Mouse (Mus musculus) kidney, postnatal 10 days (tissue): Measurements from ENCODE around the gene Rnf25.

ENCODE experiments used
- DNase-seq: peaks from one replicate; pipeline ENCODE4 v3.0.0; 2021; ENCODE audit warnings: mixed read lengths

Rnf25 gene

DNA sequence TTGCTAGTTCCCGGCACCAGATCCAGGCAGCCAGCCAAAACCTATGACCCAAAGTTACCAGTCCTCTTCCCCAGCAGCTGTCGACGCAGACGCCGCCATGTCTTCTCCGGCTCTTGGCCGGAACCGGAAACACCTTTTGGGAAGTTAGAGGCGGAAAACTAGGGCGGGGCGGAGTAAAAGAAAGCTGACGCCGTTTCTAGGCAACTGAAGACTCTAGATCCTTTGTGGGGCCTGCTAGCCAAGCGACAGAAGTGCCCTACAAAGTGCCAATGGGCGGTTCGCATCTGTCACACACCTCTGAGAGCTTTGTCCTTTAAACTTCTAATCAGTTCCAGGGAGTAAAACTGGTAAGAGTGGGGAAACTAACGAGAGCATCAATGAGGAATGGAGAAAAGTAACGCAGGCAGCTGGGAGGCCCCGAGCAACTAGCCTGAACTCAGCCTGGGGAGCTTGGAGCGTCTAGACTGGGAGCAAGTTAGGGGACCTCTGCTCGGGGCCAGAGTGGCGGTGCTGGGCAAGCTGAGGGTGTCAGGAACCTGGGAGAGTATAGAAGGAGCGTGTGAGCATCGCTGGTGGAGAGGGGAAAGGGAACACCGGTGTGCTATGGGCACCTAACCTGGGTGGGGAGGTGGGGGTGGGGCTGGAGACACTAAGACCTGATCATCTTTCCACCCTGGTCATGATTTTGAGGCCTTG is at the start of gene Rnf25, which contains the start of gene Stk36:
Gene Rnf25 (minus strand): TSS at position 131 of the 696 bp plus-strand sequence.
Gene Stk36 (plus strand): TSS at position 179 of the 696 bp plus-strand sequence.
- DNase-seq: peak; percentile 90

DNA sequence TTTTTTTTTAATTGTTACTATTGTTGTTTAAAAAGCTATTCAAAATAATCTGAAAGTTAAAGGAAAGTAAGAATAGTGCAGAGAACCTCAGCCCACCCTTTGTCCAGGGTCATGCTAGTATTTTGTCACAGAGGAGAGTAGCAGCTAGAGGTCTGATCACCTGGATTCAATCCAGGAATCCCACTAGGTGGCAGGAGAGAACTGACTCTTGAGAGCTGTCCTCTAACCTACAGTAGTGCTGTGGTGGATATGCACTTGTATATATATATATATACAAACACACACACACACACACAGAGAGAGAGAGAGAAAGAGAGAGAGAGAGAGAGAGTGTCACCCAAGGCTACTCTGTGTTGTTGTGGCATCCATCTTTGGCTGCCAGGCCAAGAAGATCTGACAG is 42.7 kb upstream of the Rnf25 start:
- peak; percentile 32 for DNase-seq

DNA sequence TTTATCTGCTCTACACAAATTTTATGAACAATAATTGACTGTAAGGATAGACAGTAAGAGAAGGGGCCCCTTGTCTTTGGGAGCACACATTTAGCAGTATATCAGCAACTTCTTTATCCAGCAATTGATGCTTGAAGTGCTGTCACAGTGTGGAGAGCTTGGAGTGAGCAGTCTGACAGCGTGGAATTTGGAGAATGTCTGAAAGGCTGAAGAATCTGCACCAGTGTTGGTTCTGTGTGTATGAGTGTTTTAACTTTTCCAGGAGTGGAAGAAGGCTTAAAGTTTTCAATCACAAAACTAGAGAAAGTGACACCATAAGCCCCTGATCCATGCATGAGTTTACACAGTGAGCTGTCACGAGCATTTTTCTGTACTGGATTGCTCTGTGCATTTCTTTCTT is 42.3 kb upstream of the Rnf25 start:
- no peak for DNase-seq

DNA sequence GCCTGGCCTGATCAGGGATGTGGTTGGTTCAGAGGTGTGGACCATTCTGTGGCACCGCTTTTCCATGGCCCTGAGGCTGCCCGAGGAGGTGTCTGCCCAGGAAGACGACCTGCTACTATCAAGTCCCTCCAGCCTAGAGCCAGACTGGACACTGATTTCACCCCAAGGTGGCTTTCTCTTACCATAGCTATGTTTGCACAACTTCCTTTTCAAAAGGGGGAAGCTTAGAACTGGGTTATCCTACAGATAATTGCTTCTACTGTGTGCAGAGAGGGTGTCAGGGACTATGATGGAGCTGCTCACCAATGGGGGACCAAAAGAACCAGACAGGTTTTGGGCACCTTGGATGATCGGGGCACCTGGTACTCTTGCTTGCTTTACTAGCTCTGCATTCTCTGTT is 31.5 kb upstream of the Rnf25 start:
- no peak for DNase-seq

DNA sequence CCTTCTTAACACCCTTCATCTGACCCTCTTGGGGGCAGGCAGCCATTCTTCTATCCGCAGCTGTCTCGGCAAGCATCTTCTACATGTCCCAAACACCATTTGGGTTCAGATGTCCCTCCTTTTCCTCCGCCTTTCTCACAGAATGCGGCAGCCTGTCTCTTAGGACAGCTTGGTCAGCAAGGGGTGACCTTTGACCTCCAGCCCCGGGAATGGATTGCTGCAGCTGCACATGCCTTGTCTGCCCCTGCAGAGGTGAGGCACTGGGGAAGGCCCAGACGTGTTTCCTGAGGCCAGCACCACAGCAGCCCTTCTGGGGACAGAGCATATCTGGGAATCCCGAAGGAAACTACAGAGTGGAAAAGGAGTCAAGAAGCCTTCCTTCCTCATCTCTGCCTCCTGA is 26.8 kb upstream of the Rnf25 start:
- peak; percentile 24 for DNase-seq

DNA sequence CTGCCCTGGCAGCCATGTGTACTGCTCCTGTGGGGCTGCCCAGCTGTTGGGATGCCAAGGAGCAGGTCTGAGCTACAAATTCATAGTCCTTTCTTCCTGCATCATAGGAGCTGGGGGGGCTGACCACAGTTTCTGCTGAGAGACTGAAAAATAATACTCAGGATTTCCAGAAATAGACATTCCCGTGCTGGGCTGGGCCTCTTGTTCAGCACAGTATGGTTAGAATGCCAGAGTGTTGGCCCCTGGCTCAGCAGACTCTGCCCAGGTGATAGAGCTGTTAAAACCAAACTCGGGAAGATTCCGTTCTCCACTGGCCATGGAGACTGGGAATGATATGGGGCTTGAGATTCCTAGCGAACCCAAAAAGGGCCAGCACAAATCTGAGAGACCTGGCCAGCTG is 24.9 kb upstream of the Rnf25 start:
- DNase-seq: no peak

DNA sequence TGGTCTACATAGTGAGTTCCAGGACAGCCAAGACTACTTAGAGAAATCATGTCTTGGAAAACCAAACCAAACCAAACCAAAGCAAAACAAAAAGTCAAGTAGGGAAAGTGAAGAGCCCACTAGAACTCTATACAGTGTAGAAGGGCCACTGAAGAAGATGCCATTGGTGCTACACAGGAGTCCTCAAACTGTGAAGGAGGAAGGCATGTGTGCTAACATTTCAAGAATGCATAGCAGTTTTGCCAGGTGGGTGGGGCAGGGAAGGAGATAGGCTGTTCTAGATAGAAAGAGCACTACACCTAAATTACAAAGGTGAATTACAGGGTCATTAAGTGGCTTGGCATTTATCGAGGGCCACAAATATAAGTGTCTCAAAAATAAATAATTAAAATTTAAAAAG is 23.0 kb upstream of the Rnf25 start:
- no peak for DNase-seq

DNA sequence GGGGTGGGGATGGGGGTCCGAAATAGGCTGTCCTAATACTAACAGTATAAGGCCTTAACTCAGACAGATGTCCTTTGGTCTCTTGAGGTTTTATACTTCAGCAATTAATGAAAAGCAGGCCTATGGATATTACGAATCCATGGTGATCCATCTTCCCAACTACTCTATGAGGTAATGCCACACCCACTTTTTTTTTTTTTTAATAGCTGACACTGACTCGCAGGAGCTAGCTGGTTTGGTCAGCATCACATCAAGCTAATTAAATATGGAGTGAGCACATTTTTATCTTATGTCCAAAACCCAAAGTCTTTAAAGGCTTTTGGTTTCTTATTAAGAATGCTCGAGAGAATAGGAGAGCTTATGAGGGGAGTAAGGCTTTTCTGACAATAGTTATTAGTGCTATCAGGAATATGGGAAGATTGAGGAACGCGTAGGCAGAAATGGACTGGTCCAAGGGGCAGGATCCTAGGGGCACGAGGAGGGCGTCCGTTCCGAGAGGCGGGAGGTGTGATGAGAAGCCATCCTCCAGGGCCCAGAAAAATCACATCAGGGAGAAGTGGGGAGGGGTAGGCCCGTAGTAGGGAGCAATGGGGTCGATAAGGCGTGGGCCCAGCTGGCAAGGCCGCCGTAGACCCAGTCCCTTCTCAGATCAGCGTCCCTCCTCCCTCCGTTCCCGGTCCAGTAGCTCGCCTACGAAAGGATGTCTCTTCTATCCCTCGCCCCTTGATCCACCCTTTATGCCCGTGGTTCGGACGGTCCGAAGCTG is 513 bp downstream of the Rnf25 start:
- no peak for DNase-seq

DNA sequence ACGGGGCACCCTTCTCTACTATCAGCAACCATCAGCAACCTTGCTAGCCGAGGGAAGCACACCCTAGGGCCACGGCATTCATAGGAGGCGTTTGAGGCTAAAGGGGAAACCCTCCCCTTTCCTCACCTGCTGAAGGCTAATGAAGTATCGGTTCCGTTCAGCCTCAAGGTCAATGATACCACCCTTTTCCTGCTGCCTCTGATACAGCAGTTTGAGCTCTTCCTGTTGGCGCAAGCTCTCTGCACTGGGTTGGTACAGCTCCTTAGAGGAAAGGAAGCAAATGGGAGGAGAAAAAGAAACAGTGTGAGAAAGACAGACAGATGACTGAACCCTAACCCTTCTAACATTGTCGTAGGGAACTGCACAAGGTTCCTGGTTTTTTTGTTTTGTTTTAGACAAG is 6.8 kb downstream of the Rnf25 start:
- DNase-seq: no peak

DNA sequence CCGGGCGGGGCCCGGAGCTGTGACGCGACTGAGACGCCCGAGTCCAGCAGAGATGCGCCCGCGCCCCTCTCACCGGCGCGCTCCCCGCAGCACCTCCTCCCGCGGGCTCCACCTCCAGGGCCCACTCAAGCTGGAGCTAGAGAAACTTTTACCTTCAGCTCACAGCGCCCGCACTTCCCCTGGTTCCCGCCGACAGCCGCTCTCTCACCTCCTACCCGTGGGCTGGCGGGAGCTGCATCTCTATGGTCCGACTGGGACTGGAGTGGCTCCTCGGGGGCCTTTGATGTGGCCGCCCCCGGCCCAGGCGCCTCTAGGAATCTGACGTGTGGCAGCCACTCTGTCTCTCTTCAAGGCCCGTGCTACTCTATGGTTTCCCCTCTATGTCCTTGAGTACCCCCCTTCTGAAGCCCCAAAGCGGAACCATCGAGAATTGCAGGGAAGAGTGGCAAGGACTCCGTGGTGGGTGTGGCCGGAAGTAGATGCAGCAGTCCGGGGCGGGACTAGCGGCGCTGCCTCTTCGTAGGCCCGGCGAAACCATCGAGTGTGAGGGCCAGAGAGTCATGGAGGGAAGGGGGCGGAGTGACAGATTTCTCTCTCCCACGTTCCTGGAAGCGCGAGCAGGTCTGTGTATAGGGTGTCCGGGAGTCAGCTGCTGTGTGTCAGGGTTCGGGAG is 13.3 kb downstream of the Rnf25 start, which contains the start of the genes Zfp142 and Bcs1l:
Gene Zfp142 (minus strand): TSS at position 474 of the 673 bp plus-strand sequence.
Gene Bcs1l (plus strand): TSS at position 517 of the 673 bp plus-strand sequence.
- peak; percentile 99 for DNase-seq

DNA sequence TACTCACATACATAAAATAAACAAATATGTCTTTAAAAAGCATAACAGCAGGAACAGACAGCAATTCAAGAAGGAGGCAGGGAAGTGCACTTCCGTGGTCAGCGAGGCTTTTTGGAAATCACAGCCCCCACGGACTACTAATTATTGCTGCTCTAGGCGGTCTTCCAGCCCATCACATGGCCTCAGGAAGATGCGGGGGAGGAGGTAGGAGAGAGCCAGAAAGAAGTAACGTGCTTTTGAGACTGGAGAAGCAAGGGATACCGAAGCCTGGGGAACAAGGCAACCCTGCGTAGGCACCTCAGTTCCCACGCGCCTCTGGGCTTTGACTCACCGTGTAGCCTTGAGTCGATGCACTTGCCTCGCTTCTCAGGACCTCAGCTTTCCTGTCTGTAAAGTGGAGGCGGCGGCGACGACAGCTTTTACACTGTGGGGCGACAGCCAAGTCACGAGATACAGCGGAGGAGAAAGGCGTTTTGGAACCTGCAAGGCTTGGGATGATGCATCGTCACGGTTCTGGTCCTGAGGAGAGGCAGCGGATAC is 13.9 kb downstream of the Rnf25 start:
- DNase-seq: no peak

DNA sequence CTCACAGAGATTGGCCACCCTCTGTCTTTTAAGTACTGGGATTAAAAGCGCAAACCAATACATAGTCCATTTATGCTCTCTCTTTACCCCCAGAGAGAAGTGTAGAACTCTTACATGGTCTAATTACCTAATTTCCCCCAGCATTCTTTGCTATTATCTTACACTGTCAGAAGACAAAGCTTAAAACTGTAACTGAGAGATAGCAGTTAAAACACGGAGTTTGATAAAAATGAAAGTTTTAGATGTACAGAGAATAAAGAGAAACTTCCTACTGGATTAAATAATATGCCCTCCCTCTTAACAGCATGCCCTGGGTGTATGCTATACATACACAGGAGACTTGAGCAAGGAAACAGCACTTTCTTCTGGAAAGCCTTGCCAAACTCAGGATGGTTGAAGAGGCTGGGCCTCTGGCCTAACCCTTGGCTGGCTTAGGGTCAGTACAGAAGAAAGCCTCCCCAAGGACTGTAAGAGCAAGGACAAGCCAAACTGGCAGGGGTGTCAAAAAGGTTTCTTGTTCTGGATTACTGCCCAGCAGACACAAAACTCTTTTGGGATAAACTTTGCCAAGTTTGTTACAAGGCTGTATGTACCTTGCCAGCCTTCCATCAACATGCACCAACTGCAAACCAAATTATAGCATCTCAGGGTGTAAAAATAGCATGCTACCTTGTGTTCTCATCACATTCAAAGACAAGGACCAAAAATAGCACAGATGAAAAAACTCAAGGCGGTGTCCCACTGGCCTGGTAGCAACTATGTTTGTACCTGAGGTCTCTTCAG is 16.4 kb downstream of the Rnf25 start:
- no peak for DNase-seq

DNA sequence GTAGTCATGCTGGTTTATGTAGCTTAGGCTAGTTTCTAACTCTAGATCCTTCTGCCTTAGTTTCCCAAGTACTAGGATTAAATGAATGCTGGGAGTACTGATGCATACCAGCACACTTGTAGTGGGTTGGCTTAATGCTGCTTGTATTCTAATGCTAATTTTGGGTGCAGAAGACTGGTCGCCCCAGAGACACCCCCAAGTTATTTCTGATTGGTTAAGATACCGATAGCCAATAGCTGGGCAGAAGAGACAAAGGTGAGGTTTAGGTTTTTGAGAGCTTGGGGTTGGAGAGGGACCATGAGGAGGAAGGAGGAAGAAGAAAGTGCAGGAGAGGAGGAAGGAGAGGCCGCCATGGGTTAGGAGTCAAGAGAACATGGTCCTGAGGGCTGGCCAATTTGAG is 18.6 kb downstream of the Rnf25 start:
- DNase-seq: no peak

DNA sequence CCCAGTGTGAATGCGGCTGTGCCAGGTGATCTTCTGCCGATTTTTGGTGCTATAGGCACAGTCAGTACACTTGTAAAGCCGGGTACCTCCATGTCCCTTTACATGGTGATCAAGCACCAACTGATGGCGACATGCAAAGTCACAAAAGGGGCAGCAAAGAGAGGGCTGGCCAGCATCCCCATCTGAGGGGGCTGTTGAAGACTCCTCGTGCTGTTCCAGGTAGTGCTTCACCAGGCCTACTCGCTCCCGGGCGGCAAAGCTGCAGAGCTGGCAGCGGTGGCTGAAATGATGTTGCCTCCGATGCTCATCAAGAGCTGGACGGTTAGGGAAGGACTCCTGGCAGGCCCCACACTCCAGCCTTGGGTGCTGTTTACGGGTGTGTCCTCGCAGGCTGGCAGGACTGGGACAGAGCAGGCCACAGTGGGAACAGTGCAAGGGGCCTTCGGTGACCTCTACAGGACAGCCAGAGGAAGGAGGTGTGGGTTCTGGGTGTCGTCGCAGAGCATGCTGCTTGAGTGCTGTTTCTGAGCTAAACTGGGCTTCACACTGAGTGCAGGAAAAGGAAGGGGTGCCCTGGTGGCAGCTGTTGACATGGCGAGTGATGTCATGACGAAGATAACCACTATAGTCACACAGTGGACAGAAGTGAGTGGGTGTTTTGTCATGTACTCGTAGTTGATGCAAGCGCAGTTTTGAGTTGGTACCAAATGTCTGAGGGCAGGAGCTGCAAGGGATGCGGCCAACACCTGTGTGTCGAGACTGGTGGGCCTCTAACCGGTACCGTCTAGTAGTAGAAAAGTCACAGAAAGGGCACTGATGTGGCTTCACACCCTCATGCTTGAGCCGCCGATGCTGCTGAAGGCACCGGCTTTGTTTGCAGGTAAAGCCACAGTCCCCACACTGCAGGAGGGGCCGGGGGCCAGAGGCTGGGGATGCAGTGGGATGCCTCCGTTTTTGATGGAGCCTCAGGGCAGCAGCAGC is 31.2 kb downstream of the Rnf25 start:
- DNase-seq: no peak

DNA sequence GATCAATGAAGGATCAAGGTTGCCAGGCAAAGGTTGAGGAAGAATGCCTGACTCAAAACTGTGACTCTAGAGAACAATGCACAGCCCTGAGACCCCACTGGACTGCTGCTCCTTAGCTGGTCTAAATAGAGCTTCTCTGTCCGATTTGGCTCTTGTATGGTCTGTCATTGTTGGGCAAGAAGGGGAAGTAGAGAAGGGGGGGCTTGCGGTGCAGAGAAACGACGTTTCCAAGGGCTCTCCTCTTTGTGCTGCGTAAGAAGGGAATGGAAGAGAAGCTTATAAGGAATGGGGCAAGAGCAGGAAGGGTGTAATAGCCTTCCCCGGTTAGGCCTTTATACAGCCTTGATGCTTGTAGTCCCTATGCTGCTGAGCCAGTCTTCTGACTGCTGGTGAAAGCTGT is 35.4 kb downstream of the Rnf25 start:
- no peak for DNase-seq

DNA sequence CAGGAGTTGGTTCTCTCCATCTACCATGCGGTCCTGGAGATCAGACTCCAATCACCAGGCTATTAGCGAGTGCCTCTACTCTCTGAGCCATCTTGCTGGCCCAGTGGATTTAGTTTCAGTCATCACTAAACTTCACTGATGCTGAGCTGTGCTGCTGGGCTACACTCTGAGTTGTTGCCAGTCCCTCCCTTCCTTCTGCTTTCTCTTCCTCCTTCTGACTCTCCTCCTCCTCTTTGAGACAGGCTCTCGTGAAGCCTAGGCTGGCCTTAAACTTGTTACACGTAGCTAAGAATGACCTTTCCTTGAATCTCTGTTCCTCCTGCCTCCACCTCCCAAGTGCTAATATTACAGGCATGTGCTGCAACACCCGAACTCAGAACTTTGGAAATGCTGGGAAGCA is 42.1 kb downstream of the Rnf25 start:
- no peak for DNase-seq

DNA sequence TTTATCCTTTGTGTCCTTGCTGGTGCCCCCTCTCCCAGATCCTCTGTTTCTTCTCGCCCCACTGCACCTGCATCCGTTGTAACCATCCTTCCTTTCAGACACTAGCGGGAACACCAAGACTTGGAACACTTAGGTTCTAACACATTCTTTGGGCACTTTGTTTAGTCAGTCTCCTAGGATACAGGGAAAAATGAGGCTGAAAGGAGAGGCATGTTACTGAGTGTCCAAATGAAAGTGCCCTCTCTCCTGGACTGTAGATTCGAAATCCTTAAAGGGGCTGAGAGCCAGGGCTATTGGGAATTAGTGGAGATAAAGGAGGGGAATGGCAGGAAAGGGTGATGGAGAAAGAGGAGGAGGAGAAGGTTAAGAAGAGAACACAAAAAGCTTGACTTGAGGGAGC is 57.0 kb downstream of the Rnf25 start, which contains the start of gene Usp37:
Gene Usp37 (minus strand): TSS at position 101 of the 400 bp plus-strand sequence.
- DNase-seq: no peak
